Mouse (Mus musculus): Measurements from ENCODE around the gene Nos1. TPM values are rescaled to one million over a fixed set of nuclear protein-coding genes. Genes with fewer than 3 reads are reported as not detected.
"Not testable (repeated sequence)": the region's sequence is repeated elsewhere in the genome, so short reads cannot be mapped to it uniquely, and the experiment has no call there.

The Nos1 gene
- total RNA-seq, 2 experiments from 2014 or later: 5.1 to 8.6 TPM

DNA sequence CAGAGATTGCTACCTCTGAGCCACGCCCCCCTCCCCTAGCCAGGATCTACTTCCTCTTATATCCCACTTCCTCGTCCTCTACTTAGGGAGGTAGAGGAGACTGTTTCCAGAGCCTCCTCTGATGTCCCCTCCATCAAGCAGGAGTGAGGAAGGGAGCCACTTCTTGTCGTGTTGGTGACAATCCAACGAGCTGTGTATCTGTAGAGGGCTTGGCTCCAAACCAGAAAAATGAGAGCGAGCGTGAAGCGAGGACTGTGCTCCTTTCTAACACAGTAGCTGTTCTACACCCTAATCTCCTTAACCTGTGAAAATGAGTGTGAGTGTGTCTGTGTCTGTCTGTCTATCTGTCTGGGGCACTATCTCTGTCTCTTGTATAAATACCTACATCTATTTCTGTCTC lies 58.7 kb downstream of the Nos1 start:
- no peak for DNase-seq

DNA sequence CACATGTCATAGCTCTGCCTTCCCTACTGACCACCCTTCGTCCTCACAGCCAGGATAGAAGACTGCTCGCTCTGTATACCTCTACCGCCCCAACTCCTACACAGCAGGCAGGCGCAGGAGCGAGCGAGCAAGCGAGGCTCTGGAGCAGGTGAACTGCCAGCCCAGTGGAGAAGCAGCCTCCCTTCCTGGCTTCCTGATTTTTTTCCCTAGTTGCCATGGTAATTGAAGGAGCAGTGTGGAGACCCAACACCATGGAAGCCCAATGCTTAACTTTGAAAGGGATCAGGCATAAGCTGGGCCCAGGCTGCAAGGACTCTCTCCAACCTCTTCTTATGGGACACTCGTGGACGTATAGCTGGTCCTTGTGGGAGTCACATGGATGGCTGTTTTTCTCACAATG lies 59.4 kb downstream of the Nos1 start:
- DNase-seq: no peak

DNA sequence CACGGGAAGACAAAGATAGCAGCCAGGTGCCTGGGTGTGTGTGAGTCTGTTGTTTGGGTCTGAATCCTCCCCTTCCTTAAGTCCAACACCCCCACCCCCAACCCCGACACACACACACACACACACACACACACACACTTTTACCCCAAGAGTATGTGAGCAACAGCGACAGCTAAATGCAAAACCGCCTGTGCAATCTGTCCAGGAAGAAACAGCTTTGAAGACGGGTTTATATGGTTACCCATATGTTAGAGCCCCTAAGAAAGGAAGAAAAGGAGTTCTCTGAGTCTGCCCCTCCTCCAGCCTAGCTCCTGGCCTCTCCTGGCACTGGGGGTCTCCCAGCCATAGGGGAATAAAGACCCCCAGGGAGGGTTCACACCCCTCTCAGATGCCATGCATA lies 60.2 kb downstream of the Nos1 start:
- no peak for DNase-seq

DNA sequence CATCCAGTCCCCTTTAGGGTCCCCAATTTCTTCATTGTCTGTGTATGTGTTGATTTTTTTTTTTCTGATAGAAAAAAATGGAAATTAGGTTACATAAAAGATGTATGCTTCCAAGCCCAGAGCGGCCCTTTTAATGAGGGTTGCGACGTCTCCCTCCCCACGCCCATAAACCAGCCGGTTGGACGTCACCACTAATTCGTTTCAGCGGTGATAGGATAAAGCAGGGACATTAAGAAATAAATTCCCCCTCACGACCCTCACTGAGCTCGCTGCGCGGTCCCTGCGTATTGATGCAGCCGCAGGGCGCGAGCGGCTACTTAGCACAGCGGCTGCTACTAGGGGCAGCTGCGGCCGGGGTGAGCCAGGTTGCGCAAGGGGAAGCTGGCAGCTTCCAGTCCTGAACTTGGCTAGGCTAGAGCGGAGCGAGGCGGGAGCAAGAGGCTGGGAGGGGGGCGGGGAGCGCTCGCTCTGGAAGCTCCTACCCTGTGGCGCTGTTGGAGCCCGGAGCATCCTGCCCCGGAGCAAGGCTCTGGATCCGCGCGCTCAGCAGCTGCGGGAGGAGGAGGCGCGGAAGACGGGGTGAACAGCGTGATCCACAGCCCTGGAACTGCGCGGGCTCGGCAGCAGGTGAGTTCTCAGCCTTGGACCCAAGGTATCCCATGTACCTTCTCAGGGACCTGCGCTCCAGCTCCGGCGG lies 61.0 kb downstream of the Nos1 start:
- peak; percentile 54 for DNase-seq

DNA sequence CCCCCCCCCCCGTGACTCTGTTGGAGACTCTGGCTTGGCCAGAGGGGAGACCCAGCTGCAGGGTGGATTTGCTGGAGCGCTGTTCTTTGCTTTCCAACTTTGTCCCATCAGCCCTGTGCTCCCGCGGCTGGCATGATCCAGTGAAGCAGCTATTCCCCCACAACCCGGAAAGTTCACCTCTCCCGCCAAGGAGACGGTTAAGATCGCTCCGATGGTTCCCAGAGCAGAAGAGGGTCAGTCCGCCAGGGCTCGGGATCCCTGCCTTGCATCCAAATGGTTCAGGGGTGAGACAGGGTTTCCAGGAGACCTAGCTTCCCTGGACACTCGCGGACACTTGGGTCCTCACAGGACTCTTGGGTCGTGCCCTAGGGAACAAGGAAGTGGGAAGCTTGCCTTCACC lies 61.9 kb downstream of the Nos1 start:
- DNase-seq: no peak

DNA sequence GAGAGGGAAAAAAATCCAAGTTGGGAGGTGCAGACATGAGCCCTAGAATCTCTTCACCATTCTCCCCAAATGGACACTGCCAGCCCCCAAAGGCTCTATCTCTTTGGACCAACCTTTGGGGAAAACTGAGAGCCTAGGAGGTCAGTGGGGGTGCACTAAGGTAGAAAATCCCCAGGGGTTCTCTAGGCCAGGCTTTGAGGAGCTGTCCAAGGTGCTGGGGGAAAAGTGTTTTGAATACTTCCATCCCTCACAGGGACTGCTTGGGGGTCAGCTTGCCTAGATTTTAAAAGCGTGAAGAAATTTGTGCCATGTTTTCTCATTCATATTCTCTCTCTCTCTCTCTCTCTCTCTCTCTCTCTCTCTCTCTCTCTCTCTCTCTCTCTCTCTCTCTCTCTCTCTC lies 63.8 kb downstream of the Nos1 start:
- DNase-seq: no peak

DNA sequence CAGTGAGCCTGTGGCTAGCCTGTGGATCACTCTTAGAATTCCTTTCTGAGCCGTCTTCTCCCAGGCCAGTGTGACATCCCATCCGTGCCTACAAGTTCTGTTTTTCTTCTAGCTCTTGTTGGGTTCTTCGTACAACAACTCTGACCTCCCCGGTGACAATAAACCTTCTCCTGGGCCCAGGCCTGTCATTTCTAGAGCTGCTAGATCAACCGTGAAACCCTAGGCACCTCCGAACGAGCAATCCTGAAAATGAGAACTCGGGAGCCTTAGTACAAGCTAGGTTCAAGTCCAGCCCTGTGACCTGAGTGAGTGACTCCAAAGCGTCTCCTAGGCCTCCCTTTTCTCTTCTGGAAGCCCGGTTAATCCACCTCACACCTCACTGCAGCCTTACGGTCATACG lies 69.6 kb downstream of the Nos1 start:
- DNase-seq: no peak

DNA sequence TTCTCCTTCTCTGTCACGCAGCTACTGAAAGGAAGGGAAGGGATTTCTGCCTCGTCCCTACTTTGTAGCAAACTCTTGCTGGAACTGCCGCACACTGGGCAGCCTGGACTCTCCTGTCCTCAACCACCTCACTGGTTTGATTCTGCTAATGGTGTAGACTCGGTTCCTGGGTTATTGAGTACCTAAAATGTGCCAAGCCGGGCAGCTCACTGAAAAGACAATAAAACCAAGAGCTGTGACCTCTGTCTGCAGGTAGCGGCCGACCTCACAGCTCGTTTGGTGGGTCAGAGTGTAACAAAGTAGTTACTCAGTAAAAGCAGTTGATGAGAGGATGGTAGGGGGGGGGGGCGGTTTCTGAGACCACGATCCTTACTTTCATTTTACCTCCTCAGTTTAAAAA lies 72.9 kb downstream of the Nos1 start:
- no peak for DNase-seq

DNA sequence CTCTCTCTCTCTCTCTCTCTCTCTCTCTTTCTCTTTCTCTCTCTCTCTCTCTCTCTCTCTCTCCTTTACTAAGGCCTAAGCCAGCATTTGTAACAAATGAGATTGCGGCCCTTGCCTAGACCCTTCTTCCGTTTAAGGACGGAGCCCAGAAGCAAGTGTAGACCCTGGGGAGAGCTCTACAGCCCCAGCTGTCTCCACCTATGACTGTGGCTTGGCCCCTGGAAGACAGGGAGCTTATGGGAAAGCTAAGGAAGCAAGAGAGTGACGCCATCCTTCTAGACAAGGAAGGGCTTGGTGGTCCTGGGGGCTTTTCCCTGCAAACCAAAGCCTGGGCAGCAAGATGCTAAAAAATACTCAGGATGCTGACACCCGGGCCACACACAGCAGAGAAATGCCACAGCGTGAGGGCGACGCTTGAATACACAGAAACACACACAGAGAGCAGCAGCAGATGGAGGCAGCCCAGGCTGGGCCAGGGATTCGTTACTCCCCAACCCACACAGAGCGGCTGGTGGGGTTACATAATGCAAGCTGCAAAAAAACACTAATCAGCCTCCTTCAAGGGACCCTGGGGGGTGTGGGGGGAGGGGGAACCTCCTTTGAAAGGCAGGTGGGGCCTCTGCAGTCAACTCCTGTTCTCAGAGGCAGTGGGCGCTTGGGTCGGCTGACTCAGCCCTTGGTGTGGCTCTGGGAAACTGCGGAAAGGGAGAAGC lies 83.9 kb downstream of the Nos1 start:
- DNase-seq: no peak

DNA sequence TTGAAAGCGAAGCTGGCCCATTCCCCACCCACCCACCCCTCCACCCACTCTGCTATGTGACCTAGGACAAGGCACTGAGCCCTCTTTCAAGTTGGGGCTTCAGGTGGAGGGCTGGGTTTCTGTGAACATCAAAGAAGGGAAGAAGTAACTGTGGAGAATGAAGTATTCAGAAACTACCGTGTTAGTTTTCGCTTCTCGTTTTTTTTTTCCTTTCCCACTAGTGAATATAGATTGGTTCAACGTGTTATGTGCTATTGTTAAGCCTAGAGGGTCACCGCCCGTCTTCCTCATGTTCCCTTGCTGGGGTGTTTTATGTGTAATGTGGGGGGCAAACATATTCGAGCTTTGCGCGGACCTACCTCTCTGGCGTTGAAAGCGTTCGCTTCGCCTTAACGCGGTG lies 85.0 kb downstream of the Nos1 start:
- DNase-seq: no peak

DNA sequence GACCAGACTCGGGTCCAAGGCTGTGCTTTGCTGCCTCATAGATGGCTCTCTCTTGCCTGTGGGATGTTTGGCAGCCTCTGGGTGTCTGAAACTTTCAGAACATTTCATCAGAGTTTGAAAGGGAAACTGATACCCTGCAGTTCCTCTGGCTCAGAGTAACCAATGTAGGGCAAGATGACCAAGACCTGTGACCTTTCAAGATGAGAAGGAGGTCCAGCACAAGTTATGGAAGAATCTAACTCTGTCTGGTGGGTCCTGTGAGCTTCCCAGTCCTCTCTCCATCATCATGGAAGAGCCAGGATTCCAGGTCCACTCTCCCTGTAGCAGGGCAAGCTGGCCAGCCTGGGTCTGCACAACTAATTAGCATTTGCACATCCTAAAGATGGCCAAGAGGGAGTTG lies 90.8 kb downstream of the Nos1 start:
- no peak for DNase-seq

DNA sequence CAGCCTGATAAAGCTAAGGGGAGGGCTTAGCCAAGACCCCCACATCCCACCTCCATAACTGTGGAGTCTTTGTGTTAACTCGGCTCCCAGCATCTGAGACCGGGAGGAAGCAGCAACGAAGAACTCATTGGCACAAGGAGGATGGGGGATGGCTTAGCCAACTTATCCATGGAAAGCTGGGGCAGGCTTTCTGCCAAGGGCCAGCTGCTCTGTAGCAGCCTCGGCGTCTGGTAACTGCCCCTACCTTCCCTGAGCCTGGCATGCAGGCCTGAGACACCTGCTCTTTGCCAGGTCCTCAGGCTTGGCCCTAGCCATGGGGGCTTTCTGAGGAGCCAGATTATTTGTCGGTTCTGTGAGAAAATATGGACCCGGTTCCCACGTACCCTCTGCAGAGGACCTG lies 93.0 kb downstream of the Nos1 start:
- peak; percentile 53 for DNase-seq

DNA sequence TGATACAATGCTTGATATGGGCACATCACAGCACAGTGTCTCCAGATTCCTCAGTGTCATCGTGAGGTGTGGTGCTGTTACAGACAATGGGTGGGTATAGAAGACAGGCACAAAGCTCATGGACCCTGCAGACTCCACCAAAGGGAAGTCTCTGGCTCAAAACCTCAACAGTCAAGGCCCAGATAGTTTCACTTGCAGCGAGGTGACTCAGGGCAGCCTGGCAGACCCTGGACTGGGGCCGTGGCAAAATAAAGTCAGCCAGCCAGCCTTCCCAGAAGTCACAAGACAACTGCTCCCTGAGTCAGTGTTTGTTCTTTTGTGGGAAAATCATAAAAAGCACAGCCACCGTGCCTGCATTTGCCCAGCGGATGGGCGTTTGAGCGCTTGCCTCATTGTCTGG lies 93.4 kb downstream of the Nos1 start:
- no peak for DNase-seq

DNA sequence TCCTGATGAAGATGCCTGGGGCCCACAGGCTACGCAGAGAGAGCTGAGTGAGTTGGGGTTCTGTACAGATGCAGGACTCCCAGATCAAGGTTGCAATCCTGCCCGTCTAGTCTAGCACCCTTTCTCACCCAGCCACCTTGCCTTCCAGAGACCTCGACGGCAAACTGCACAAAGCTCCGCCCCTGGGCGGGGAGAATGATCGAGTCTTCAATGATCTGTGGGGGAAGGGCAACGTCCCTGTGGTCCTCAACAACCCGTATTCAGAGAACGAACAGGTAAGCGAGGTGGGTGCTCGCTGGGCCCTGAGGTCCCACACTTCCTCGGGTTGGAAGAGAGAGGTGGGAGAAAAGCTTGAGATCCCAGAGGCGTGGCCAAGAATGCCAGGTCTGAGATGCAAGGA lies 98.3 kb downstream of the Nos1 start:
- no peak for DNase-seq

DNA sequence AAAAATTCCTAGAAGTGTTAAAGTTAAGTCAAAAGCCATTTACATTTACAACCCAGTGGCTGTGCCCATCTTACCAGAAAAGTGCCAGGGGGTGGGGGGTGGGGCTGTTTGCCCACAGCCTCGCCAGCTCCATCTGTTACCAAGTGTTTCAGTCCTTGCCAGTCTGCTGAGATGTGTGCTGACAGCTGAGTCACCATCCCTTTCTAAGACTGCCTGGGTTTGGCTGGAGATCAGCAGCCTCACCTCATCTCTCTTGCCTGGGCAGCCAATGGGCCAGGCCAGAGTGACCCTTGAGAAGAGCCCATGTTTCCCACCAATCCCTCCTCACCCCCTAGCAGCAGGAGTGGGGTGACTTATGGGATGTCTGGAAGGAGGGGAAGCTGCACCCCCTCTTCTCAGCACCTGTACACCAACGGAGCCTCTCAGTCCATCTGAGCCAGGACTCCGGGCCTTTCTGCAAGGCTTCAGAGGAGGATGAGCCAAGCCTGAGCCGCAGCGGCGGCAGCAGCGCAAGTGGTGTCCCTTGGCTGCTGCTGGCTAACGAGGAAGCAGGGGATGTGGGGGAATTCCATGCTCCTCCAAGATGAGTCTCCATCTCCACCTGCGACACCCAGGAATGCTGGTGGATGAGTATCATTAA lies 100.2 kb downstream of the Nos1 start:
- DNase-seq: no peak

DNA sequence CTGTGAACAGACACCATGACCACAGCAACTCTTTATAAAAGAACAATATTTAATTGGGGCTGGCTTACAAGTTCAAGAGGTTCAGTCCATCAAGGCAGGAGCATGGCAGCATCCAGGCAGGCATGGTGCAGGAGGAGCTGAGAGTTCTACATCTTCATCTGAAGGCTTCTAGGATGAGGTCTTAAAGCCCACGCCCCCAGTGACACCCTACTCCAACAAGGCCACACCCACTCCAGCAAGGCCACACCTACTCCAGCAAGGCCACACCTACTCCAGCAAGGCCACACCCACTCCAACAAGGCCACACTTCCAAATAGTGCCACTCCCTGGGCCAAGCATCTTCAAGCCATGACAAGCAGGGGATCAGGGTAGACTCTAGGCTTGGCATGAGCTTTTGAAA lies 101.6 kb downstream of the Nos1 start:
- not testable (repeated sequence) for DNase-seq

DNA sequence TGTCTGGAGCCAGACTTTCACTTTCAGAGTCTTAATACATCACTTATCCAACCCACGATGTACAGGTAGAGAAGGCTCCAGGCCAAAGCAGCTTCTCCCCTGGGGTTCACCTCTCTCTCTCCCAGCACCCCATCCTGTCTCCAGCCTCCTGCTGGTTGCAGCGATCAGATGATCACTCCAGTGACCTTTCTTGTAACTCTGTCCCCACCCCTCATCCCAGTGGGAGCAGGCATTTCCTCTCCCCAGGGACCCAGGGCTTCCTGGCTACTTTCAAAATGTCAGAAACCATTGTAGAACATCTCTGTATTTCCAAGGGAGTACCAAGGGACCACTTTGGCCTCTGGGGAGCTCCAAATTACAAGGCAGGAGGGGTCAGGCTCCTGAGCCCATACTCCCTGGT lies 104.2 kb downstream of the Nos1 start:
- DNase-seq: no peak

DNA sequence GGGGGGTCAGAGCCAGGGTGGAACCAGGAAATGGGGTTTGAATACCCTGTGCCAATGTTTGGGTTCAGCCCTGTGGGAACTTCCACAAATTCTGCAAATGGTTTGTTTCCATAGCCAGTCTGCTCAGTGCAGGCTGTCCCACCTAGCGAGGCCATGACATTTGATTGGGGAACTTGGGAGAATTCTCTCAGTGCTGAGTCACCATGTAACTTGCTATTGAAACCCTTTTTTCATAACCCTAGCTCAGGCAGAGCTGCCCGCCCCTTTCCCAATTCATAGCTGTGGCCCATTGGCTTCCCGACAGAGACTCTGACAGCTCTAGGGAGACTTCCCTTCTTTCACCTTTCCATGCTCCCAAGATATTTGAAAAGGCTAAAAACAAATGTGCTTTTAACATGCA lies 107.3 kb downstream of the Nos1 start:
- no peak for DNase-seq

DNA sequence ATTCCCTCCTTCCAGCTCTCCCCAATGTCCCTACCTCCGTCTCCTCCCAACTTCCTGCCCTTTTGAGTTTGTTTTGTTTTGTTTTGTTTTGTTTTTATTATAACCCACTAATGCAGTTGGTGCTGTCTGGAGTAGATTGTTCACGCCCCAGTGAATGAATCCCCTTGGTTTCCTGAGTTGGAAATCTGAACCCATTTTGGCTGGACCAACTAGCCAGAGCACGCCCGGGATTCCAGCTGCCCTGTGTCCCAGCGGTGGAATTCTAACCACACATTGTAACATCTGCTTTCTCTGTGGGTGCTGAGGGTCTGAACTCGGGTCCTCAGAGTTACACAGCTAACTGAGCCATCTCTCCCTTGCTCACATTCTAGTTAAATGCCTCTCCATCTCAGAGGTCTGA lies 108.1 kb downstream of the Nos1 start:
- DNase-seq: no peak

DNA sequence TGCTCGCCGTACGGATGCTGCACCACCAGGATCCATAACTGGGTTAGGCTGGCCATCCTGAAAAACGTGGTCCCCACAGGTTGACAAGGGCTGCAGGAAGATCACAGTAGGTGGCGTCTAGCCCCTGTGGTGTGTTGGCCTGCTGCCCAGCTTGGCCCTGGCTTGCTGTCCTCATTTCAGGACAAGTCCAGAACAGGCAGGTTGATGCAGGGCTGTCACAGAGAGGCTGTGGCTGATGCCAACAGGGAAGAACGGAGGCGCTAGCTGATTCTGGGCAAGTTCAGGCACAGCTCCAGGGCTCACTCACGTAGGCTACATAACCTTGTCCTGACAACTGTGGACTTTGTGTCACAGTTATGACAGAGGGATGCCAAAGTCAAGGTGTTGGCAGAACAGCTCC lies 108.7 kb downstream of the Nos1 start:
- no peak for DNase-seq

DNA sequence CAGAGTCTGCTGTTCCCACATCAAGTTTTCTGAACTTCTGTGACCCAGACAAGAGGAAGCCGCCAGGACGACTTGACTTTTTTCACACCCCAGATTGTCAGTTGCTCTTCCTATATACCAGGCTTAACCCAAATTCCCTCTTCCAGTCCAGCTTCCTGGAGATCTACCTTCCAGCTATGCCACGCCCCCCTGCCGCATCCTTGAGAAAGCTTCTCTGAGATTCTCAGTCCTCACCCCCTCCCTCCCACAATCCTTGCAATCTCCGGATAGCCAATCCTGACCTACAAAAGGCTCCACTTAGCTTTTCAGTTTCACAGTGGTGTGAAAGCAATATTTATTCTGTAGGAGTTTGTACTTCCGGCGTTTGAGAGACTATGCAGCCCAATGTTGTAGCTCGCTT lies 110.0 kb downstream of the Nos1 start:
- no peak for DNase-seq

DNA sequence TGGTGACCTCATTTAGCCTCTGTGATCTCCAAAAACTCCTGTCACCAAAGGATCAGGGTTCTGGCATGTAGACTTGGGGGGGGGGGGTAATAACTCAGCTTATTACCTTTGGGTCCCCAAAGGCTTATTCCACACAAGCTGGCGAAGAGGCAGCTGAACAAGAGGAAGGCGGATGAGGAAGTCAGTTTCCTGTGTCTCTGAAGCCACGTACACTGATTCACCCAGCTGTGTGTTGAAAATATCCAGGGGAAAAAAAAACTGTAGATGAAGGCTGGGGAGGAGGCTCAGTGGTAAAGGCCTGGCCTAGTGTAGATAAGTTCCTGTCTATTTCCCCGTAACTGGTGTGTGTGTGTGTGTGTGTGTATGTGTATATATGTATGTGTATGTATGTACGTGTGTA lies 110.7 kb downstream of the Nos1 start:
- DNase-seq: no peak

DNA sequence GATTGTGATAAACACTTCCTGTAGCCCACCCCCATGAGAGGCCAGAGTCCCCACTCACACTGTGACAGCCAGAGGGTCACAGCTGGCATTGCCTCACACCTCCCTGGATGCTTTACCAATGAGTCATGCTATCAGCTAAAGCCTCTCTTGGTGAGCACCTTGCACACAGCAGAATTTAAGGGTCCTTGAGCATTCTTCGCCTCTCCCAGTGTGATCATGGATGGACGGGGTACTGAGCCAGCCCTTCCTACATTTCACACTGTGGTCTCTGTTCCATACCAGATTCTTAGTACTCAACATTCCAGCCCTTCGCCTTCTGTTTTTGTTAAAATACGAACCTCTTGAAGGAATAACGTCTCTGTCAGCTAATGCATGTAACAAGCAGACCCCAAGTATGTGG lies 113.2 kb downstream of the Nos1 start:
- no peak for DNase-seq
